Mouse (Mus musculus): ENCODE measurements at regions not wholly inside any gene's neighbourhood (a gene's known extent, or its start where the extent isn't known, plus 50 kb on each side); places are given as distances from the start of the nearest gene placed in this dataset.

DNA sequence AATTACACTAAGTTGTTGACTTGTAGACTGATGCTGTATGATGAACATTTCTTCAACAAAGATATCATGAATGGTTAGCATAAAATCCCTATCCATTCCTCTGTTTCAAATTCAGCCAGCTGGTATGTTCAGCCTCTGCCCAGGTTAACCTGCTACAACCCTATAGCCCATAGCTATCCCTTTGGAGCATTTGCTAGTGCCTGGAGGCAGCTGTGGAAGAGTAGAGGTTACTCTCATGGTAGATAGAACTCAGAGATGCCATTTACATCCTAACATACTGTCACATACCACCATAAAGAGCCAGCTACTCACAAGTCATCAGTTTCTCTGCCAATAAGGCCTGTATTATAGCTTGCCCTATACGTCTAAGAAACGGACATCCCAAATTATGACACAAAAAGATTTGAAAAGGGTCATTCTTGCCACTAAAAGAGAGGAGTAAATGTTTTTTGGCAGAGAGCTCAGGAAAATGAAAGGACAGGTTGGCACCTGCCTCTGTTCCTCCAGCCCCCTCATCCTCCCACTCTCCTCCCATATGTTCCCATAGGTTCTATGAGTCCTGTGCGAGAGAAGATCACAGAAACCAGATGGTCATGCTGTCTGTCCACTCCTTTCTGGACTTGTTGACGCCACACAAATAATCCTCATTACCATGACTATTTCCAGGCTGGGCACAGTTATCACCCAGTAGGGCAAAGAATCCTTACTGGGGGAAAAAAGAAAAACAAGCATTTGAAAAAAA, 156.5 kb upstream of the Ngly1 start:
- peak; percentile 84 for DNase-seq

DNA sequence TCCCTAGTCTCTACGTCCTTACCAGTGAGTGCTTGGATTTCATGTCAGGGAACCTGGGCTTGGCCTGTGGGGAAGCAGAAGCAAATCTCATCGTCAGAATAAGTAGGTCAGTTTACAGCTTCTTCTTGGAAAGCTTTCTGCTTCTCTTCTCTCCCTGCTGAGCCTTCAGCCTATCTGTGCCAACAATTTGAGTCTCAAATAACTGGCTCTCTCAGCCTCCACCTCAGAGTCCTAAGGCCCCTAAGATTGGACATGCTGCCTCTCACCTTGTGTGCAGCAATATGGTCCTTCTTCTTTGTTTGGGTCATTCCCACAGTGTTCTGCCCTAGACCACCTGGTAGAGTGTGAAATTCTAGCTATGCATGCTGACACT, 156.0 kb upstream of the Ngly1 start:
- DNase-seq = peak; percentile 87

DNA sequence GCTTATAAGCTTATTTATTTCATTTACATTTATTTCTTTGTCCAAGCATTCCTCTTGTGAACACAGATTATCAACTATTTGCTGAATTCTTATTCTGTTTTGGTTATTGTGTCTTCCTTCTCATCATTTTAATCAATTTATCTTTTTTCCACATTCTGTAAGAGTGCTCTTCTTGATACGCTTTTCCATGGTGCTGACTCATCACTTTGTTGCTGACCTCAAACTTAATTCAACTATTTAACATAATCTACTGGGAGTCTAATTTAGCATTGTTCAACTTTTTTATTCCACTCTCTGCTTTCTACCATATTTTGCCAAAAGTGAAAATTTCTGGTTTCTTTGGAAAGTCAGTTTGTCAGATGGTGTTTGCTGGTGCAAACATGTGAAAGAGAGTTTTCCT, 139.7 kb upstream of the Ngly1 start:
- no peak for DNase-seq

DNA sequence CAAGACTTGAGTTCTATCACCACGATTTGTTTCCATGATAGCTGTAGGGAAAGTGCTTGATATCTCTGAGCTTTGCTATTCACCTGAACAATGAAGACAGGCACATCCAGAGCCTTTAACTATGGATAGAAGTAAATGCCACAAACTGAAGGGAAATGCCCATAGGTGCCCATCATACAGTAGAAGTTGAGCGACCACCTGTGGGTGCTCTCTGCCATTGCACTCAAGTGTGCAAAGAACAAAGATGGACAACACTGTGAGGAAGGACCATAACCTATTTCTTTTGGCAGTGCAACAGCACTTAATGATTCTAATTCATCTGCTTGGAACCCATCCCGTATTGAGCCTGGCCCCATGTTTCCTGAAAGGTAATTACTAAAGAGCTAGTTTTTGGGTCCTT, 116.4 kb upstream of the Ngly1 start:
- no peak for DNase-seq

DNA sequence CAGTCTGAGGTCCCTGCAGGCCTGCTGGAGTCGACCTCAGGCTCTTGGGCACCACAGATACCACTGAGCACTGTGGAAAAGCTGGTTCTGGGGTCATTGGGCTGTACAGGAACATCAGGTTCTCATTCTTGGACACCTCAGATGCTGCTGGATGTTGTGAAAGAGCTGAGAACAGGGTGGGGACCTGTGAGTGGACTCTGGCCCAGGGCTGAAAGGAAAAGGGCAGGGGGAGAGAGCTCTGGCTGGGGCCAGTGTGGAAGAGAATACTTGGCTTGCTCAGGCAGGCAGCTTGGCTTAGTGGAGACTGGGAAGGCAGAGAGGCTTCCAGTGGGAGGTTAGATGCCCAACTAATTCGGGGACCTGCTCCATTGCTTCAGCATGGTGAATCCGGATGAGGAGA, 115.7 kb upstream of the Ngly1 start:
- DNase-seq = no peak

DNA sequence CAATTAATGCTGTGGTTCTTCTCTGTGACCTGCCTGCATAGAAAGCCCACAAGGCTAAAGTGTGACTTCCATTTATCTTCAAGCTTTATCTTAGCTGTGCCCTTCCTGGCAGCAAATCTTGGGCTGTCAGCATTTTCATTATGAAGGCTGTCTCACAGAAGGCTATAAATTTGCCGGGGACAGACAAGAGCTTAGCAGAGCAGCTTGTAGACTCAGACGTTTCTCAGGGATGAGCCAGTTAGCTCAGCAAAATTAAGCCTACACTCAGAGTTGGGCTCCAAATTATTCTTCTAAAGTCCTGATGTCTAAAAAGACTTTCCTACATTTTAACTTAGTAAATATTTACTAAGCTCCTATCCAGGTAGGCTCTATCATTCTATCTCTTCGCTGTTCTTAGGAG, 112.9 kb upstream of the Ngly1 start:
- DNase-seq = no peak

DNA sequence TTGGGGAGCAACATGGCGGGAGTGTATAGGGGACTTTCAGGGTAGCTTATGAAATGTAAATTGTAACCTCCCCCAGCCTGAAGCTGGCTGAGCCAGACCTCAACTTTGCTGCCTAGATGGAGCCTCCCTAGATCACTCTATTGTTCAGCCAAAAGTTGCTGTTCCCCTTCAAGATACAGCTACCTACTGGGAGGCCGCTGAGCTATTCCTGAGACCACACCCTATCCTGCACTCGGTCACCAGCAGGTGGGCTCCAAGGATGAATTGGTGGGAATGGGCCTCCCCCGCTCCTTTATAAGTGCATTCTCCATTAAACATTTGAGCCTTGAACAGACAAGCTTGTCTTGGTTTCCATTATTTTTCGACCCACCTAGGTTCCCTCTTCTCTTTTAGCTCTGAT, 104.8 kb upstream of the Ngly1 start:
- DNase-seq = no peak

DNA sequence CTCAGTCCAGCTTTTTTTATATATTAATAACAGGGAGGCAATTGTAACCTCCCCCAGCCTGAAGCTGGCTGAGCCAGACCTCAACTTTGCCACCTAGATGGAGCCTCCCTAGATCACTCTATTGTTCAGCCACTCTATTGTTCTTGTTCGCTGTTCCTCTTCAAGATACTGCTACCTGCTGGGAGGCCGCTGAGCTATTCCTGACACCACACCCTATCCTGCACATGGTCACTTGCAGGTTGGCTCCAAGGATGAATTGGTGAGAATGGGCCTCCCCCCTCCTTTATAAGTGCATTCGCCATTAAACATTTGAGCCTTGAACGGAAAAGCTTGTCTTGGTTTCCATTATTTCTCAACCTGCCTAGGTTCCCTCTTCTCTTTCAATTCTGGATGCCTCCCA, 102.3 kb upstream of the Ngly1 start:
- DNase-seq = no peak

DNA sequence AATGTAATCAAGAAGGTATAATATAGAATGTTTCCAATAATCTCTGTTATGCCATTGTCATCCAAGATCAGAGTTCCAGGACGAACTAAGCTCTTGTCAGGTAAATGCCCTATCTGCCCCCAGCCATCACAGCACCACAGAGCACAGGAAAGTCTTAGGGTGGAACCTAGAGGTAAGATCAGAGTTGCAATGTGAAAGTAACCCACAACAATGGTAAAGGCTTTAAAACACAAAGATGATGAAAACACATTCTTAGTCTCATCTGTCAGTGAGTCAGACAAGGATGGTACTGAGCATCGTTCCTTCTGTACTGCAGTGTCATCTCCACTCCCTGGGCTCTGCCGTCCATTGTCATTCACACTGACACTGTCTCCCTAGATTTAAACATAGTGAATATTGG, 97.3 kb upstream of the Ngly1 start:
- DNase-seq = no peak

DNA sequence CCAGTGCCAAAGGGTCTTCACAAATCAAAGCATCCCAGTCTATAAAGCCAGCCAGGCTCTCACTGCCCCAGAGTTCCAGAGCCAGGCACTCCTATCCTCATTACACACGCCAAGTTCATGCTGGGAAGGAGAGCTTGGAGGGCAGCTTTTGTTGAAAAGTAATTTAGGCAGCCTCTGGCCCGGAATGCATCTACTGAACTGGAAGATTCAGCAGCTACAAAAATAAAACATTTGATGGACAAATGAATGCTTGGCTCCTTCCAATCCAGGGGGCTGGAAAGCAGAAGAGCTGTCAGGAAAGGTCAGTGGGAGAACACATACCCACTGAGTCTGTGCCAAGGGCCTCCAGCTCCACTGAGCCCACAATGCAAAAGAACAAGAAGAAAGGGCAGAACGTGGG, 96.4 kb upstream of the Ngly1 start:
- DNase-seq = peak; percentile 25

DNA sequence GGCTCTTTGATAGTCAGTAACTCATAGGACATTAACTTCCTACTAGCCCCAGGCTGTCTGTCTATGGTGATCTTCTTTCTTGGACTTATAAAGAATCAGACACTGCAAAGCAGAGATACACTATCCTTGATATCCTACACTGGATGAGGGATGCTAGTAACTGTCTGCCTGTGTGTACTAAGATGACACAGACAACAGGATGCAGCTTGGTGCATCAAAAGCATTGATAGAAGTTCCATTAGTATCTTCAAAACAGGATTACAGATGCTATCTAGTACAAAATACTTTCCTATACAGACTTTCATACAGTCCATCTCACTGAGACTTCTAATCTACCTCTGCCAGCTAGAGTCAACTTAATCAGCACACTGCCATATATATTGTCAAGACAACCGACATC, 94.0 kb upstream of the Ngly1 start:
- no peak for DNase-seq

DNA sequence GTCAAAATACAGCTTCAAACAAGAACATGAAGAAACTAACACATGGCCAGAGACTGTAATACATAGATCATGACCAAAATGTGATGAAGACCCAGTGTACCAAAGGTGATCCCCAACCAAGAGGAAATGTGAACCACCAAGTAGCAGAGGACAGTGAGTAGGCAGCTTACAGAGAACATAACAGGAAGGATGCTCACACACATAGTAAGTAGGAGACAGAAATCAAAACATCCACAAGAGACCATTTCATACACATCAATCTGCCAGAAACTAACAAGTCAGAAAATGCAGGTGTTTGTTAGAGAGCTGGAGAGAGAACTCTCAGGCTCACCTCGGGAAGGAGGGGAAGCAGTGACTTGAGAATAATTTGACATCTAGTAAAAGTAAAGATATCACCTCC, 78.9 kb upstream of the Ngly1 start:
- DNase-seq = no peak

DNA sequence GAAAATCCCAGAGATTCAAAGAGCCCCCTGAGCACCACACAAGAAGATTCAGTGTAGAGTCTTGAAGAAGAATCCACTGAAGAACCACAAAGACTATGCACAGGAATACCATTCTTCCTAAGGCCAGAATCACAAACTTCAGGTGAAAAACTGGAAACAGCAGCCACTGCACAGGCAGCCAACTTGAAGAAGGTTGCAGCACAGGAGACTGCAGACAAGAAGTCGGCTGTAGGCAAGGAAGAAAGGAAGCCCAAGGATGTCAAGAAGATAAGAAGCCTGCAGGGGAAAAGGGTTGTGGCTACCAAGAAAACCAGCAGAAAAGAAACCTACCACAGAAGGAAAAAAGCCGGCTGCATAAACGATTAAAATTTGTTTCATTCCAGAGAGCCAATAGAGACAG, 76.8 kb upstream of the Ngly1 start:
- DNase-seq = no peak

DNA sequence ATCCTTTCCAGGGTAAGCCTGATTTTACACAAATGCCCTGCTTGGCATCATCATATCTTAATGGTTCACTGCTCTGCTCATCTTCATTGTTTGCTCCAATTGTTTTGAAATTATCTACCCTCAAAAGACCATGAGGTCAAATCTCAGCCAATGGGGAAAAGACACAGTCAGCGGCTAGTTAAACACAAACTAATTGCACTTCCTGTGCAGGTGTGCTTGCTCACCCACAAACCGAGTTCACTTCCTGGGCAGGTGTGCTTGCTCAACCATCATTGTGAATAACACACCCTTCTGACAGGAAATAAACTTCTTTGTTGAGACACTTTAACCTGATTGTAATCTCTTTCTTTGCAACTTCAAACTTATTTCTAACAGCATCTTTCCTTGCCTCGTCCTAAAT, 75.8 kb upstream of the Ngly1 start:
- DNase-seq = no peak

DNA sequence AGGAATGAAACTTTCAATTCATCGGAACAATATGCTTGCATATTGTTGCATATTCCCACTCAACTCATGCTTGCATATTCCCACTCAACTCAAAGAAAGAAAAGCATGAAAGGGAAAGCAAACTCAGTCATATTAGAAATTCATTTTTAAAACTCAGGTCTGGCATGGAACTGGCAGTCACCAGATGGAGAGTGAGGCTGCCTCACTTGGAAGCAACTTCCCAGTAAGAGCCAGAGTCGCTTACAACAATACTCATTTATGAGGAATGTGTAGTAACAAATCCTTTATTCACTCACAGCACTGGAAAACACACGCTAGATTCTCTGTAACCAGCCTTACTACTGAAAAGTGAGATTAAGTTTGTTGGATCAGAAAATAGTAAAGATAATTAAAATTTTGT, 70.9 kb upstream of the Ngly1 start:
- DNase-seq = no peak

DNA sequence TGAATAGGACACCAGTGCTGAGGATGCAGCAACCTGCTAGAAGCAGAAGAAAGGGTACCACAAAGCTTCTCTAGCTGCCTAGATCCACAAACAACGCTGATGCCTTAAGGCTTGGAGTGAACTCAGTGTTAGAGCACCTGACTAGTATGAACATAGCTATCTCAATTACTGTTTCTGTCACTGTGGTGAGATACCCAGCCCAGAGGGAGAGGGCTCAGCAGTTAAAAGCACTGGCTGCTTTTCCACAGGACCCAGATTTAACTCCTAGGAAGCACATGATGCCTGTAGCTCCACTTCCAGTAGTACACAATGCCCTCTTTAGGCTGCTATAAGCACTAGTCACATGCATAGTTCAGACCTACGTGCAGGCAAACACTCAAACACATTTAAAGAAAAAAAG, 67.3 kb upstream of the Ngly1 start:
- DNase-seq = no peak

DNA sequence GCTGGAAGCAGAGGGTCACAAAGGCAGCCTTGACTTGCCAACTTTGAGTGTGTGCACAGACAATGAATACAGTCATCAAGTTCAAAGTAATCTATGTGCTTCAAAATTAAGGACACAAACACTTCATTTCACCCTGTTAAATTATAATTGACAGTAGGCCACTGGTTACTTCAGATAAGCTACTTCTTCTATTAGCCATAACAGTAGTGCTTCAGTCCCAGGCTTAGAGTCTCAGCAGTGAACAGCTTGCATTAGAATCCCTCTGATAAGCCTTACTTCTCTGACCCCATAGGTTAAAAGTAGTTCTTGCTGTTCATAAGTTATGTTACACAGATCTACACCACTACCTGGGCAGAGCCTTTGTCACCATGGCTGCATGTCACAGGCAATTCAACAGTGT, 63.8 kb upstream of the Ngly1 start:
- no peak for DNase-seq

Measured in cerebellum, adult 8-10 months (tissue).